Mouse (Mus musculus) right cerebral cortex, postnatal 25 days (tissue): Measurements from ENCODE around the gene Ran.
A peak's percentile ranks its signal among the peaks of the same experiment; 100 is the strongest.

Experiments used
- DNase-seq: peaks from one replicate; pipeline ENCODE4 v3.0.0; 2022

The Ran gene

GRCm38 (mm10) chr5:129015540-129015939, 4.3 kb upstream of the Ran start:
- no peak for DNase-seq

GRCm38 (mm10) chr5:129016370-129016769, 3.5 kb upstream of the Ran start:
- DNase-seq: no peak

GRCm38 (mm10) chr5:129018782-129019489, 933 bp upstream of the Ran start:
- DNase-seq: no peak

GRCm38 (mm10) chr5:129020300-129020668, 415 bp downstream of the Ran start:
- no peak for DNase-seq

- DNase-seq: peak; percentile 30
These were observed 862 bp downstream of the Ran start for GRCm38 (mm10) chr5:129020731-129021130.

GRCm38 (mm10) chr5:129025048-129025447, 5.2 kb downstream of the Ran start:
- no peak for DNase-seq

- DNase-seq: no peak
These were observed 5.9 kb downstream of the Ran start for GRCm38 (mm10) chr5:129025725-129026124.

- DNase-seq: no peak
These were observed 6.3 kb downstream of the Ran start for GRCm38 (mm10) chr5:129026171-129026570.

- DNase-seq: no peak
These were observed 6.8 kb downstream of the Ran start for GRCm38 (mm10) chr5:129026637-129027036.

- DNase-seq: no peak
These were observed 9.4 kb downstream of the Ran start for GRCm38 (mm10) chr5:129029131-129029723.

- no peak for DNase-seq
These were observed 16.8 kb downstream of the Ran start for GRCm38 (mm10) chr5:129036678-129037077.

- no peak for DNase-seq
These were observed 17.9 kb downstream of the Ran start for GRCm38 (mm10) chr5:129037739-129038138.

GRCm38 (mm10) chr5:129045641-129046580, 26.0 kb downstream of the Ran start:
- DNase-seq: peak; percentile 40

- peak; percentile 72 for DNase-seq
These were observed 29.5 kb downstream of the Ran start for GRCm38 (mm10) chr5:129049372-129049771.

- no peak for DNase-seq
These were observed 32.0 kb downstream of the Ran start for GRCm38 (mm10) chr5:129051910-129052309.

- DNase-seq: no peak
These were observed 32.9 kb downstream of the Ran start for GRCm38 (mm10) chr5:129052636-129053355.

GRCm38 (mm10) chr5:129054675-129055284, 34.9 kb downstream of the Ran start:
- no peak for DNase-seq

- no peak for DNase-seq
These were observed 39.2 kb downstream of the Ran start for GRCm38 (mm10) chr5:129059116-129059515.

- DNase-seq: peak; percentile 76
These were observed 41.7 kb downstream of the Ran start for GRCm38 (mm10) chr5:129061579-129061978.

GRCm38 (mm10) chr5:129063037-129063791, 43.3 kb downstream of the Ran start:
- DNase-seq: peak; percentile 79

- no peak for DNase-seq
These were observed 43.9 kb downstream of the Ran start for GRCm38 (mm10) chr5:129063792-129064087.

GRCm38 (mm10) chr5:129064186-129064585, 44.3 kb downstream of the Ran start:
- no peak for DNase-seq
